Mouse (Mus musculus) MEL (cell line): ENCODE measurements at regions not wholly inside any gene's neighbourhood (a gene's known extent, or its start where the extent isn't known, plus 50 kb on each side); places are given as distances from the start of the nearest gene placed in this dataset.

Experiments used
- DNase-seq: peaks from one replicate; pipeline ENCODE4 v3.0.0; 2011; ENCODE audit warnings: low read depth, low spot score
- H3K27ac ChIP-seq: 2 replicates; pipeline ENCODE4 v1.5.1; 2012; ENCODE audit warnings: low read depth, mild to moderate bottlenecking, control low read depth, low read length, moderate library complexity; ENCODE audit not compliant: control insufficient read depth
- H3K27me3 ChIP-seq, 2 experiments: fragments of 150-350 bp in 1 of 2; sonication (generic) in 1 of 2; 2 replicates each; pipeline ENCODE4 v1.6.1; 2012; ENCODE audit warnings: low read length in 2 of 2, mild to moderate bottlenecking in 2 of 2, improper control_type of control experiment in 1 of 2, moderate library complexity in 1 of 2; ENCODE audit not compliant: insufficient read depth in 2 of 2, control insufficient read depth in 1 of 2
- H3K36me3 ChIP-seq, 2 experiments: 2 replicates each; pipeline ENCODE4 v1.6.1; 2012 to 2014; ENCODE audit warnings: low read length in 2 of 2, improper control_type of control experiment in 1 of 2, inconsistent platforms in 1 of 2, mild to moderate bottlenecking in 1 of 2; ENCODE audit not compliant: insufficient read depth in 2 of 2, control insufficient read depth in 1 of 2
- H3K4me1 ChIP-seq, 2 experiments: fragments of 150-350 bp in 1 of 2; sonication (generic) in 1 of 2; 2 replicates each; pipeline ENCODE4 v1.6.1; 2012; ENCODE audit warnings: low read length in 2 of 2, improper control_type of control experiment in 1 of 2, mild to moderate bottlenecking in 1 of 2; ENCODE audit not compliant: insufficient read depth in 2 of 2, control insufficient read depth in 1 of 2
- H3K4me3 ChIP-seq, 2 experiments: fragments of 150-350 bp in 1 of 2; sonication (generic) in 1 of 2; 2 replicates each; pipeline ENCODE4 v1.5.1; 2012; ENCODE audit warnings: low read depth in 2 of 2, low read length in 2 of 2, mild to moderate bottlenecking in 2 of 2, moderate library complexity in 2 of 2, control low read depth in 1 of 2, improper control_type of control experiment in 1 of 2; ENCODE audit not compliant: control insufficient read depth in 1 of 2, insufficient read depth in 1 of 2
- H3K79me2 ChIP-seq: 2 replicates; pipeline ENCODE4 v1.6.1; 2012; ENCODE audit warnings: mild to moderate bottlenecking, low read length, moderate library complexity; ENCODE audit not compliant: control insufficient read depth, poor library complexity, insufficient read depth
- H3K9ac ChIP-seq: 2 replicates; pipeline ENCODE4 v1.6.1; 2012; ENCODE audit warnings: low read depth, mild to moderate bottlenecking, control low read depth, low read length, moderate library complexity; ENCODE audit not compliant: control insufficient read depth, poor library complexity, severe bottlenecking
- H3K9me3 ChIP-seq: fragments of 150-350 bp; sonication (generic); replicated peaks from 2 replicates; pipeline ENCODE4 v1.6.1; 2012; ENCODE audit warnings: mild to moderate bottlenecking, low read length, improper control_type of control experiment, moderate library complexity; ENCODE audit not compliant: insufficient read depth
- BHLHE40 ChIP-seq: IDR thresholded peaks from 2 replicates; pipeline ENCODE4 v1.6.1; 2012; ENCODE audit warnings: low read depth, mild to moderate bottlenecking, inconsistent platforms, low read length, improper control_type of control experiment, borderline replicate concordance
- CHD2 ChIP-seq: IDR thresholded peaks from 2 replicates; pipeline ENCODE4 v1.6.1; 2011; ENCODE audit warnings: low read length, improper control_type of control experiment
- E2F4 ChIP-seq: IDR thresholded peaks from 2 replicates; pipeline ENCODE4 v1.6.1; 2011; ENCODE audit warnings: low read depth, low read length, improper control_type of control experiment, borderline replicate concordance
- ELF1 ChIP-seq: IDR thresholded peaks from 2 replicates; pipeline ENCODE4 v1.6.1; 2014; ENCODE audit warnings: low read depth, mild to moderate bottlenecking, inconsistent platforms, low read length, improper control_type of control experiment, moderate library complexity
- EP300 ChIP-seq, 2 experiments: IDR thresholded peaks; 2 replicates each; pipeline ENCODE4 v1.6.1; 2011; ENCODE audit warnings: improper control_type of control experiment in 2 of 2, low read length in 2 of 2, low read depth in 1 of 2, mild to moderate bottlenecking in 1 of 2
- GABPA ChIP-seq: IDR thresholded peaks from 2 replicates; pipeline ENCODE4 v1.6.1; 2012; ENCODE audit warnings: low read depth, mild to moderate bottlenecking, inconsistent platforms, low read length, improper control_type of control experiment, moderate library complexity
- HCFC1 ChIP-seq: IDR thresholded peaks from 2 replicates; pipeline ENCODE4 v1.6.1; 2012; ENCODE audit warnings: low read depth, mild to moderate bottlenecking, inconsistent platforms, low read length, improper control_type of control experiment, moderate library complexity
- JUND ChIP-seq: IDR thresholded peaks from 2 replicates; pipeline ENCODE4 v1.6.1; 2011; ENCODE audit warnings: low read depth, mild to moderate bottlenecking, improper control_type of control experiment, low read length
- MAFK ChIP-seq: IDR thresholded peaks from 2 replicates; pipeline ENCODE4 v1.6.1; 2011; ENCODE audit warnings: low read depth, mild to moderate bottlenecking, low read length, improper control_type of control experiment, borderline replicate concordance
- MAX ChIP-seq: IDR thresholded peaks from 2 replicates; pipeline ENCODE4 v1.6.1; 2011; ENCODE audit warnings: low read length, improper control_type of control experiment
- MAZ ChIP-seq: IDR thresholded peaks from 2 replicates; pipeline ENCODE4 v1.6.1; 2012; ENCODE audit warnings: low read depth, mild to moderate bottlenecking, inconsistent platforms, low read length, improper control_type of control experiment
- MEF2A ChIP-seq: IDR thresholded peaks from 2 replicates; pipeline ENCODE4 v1.6.1; 2014; ENCODE audit warnings: low read depth, mild to moderate bottlenecking, inconsistent platforms, low read length, improper control_type of control experiment; ENCODE audit not compliant: poor library complexity, insufficient replicate concordance, severe bottlenecking; ENCODE audit errors: extremely low read depth
- MXI1 ChIP-seq: IDR thresholded peaks from 2 replicates; pipeline ENCODE4 v1.6.1; 2011; ENCODE audit warnings: mild to moderate bottlenecking, low read depth, low read length, improper control_type of control experiment
- MYB ChIP-seq: IDR thresholded peaks from 2 replicates; pipeline ENCODE4 v1.6.1; 2011; ENCODE audit warnings: mild to moderate bottlenecking, low read depth, low read length, improper control_type of control experiment
- NELFE ChIP-seq: IDR thresholded peaks from 2 replicates; pipeline ENCODE4 v1.6.1; 2011; ENCODE audit warnings: low read depth, low read length, improper control_type of control experiment
- POLR2A ChIP-seq, 2 experiments: IDR thresholded peaks; 2 replicates each; pipeline ENCODE4 v1.6.1; 2011 to 2012; ENCODE audit warnings: low read length in 2 of 2, mild to moderate bottlenecking in 2 of 2, control low read depth in 1 of 2, improper control_type of control experiment in 1 of 2, low read depth in 1 of 2, moderate library complexity in 1 of 2; ENCODE audit not compliant: control insufficient read depth in 1 of 2, insufficient read depth in 1 of 2, poor library complexity in 1 of 2
- POLR2AphosphoS2 ChIP-seq: IDR thresholded peaks from 2 replicates; pipeline ENCODE4 v1.6.1; 2011; ENCODE audit warnings: low read length, improper control_type of control experiment
- RCOR1 ChIP-seq: IDR thresholded peaks from 2 replicates; pipeline ENCODE4 v1.6.1; 2012; ENCODE audit warnings: low read depth, mild to moderate bottlenecking, inconsistent platforms, low read length, improper control_type of control experiment
- SIN3A ChIP-seq: IDR thresholded peaks from 2 replicates; pipeline ENCODE4 v1.6.1; 2012; ENCODE audit warnings: low read length, improper control_type of control experiment, inconsistent platforms
- TAL1 ChIP-seq: IDR thresholded peaks from 2 replicates; pipeline ENCODE4 v1.6.1; 2012; ENCODE audit warnings: mild to moderate bottlenecking, inconsistent platforms, low read length, moderate library complexity, mixed read lengths
- ZKSCAN1 ChIP-seq: IDR thresholded peaks from 2 replicates; pipeline ENCODE4 v1.6.1; 2012; ENCODE audit warnings: low read depth, mild to moderate bottlenecking, inconsistent platforms, low read length, improper control_type of control experiment, moderate library complexity
- ZMIZ1 ChIP-seq: IDR thresholded peaks from 2 replicates; pipeline ENCODE4 v1.6.1; 2012; ENCODE audit warnings: low read depth, mild to moderate bottlenecking, inconsistent platforms, low read length, improper control_type of control experiment, moderate library complexity

GRCm38 (mm10) chr11:112885336-112885940, 103.4 kb downstream of the Sox9 start:
- no peak overlapping the region for H3K9ac ChIP-seq

GRCm38 (mm10) chr11:112886139-112886538, 104.1 kb downstream of the Sox9 start:
- H3K27me3 ChIP-seq = no peaks in the 10 kb centered on the region; a peak in 1 of 4 replicates
- no peak overlapping the region for H3K4me3 ChIP-seq
- no peak overlapping the region for H3K9ac ChIP-seq
- no peaks in the 10 kb centered on the region; the same call in 1 of the 2 replicates for H3K9me3 ChIP-seq
- H3K79me2 ChIP-seq = no peaks in the 10 kb centered on the region
- no peak for DNase-seq
- no peak overlapping the region for H3K27ac ChIP-seq
- H3K36me3 ChIP-seq = no peaks in the 10 kb centered on the region
- no peaks in the 10 kb centered on the region for H3K4me1 ChIP-seq
- TF ChIP-seq POLR2AphosphoS2 (no peak), POLR2A (IDR thresholded peaks at IDR 0.05; ENCODE audit: control insufficient read depth in 1 of 2, insufficient read depth in 1 of 2, low read depth in 1 of 2, low read length in 2 of 2, poor library complexity in 1 of 2) (no peak), NELFE (no peak), JUND (no peak), CHD2 (no peak), MAFK (no peak), SIN3A (no peak), MAX (no peak), MEF2A (no peak), BHLHE40 (no peak), MXI1 (no peak), TAL1 (no peak), ZKSCAN1 (no peak), RCOR1 (no peak), ZMIZ1 (no peak), MAZ (no peak), EP300 (IDR thresholded peaks at IDR 0.05; ENCODE audit: low read depth in 1 of 2, low read length in 2 of 2) (no peak)

More at GRCm38 (mm10) chr11:112885336-112885940, 103.4 kb downstream of the Sox9 start:
- H3K27me3 ChIP-seq = no peaks in the 10 kb centered on the region; a peak in 1 of 4 replicates
- DNase-seq = no peak
- H3K36me3 ChIP-seq = no peaks in the 10 kb centered on the region
- no peaks in the 10 kb centered on the region for H3K4me1 ChIP-seq
- H3K79me2 ChIP-seq = no peaks in the 10 kb centered on the region
- H3K4me3 ChIP-seq = no peak overlapping the region
- H3K27ac ChIP-seq = no peak overlapping the region
- no peaks in the 10 kb centered on the region for H3K9me3 ChIP-seq
- no peak for TF ChIP-seq E2F4
- no peak for TF ChIP-seq HCFC1
- TF ChIP-seq GABPA = no peak
- no peak for TF ChIP-seq MYB
- TF ChIP-seq ELF1 = no peak
- TF ChIP-seq NELFE = no peak
- TF ChIP-seq MXI1 = no peak
- TF ChIP-seq TAL1 = no peak
